Mouse (Mus musculus) cerebellum, adult 2 months (tissue): ENCODE measurements around the gene Lif. TPM values are rescaled to one million over a fixed set of nuclear protein-coding genes. Genes with fewer than 3 reads are reported as not detected.

ENCODE experiments used
- DNase-seq, 2 experiments: peaks; one replicate each; pipeline ENCODE4 v3.0.0; 2021
- H3K27ac ChIP-seq: fragments of 200-500 bp; 2 replicates; pipeline ENCODE4 v1.5.1; 2012; ENCODE audit warnings: low read length, control low read depth, inconsistent platforms; ENCODE audit not compliant: insufficient read depth
- H3K27me3 ChIP-seq: fragments of 200-500 bp; 2 replicates; pipeline ENCODE4 v1.6.1; 2012; ENCODE audit warnings: inconsistent platforms, mild to moderate bottlenecking, low read length, moderate library complexity; ENCODE audit not compliant: control insufficient read depth, insufficient read depth
- H3K4me1 ChIP-seq: fragments of 200-500 bp; 2 replicates; pipeline ENCODE4 v1.6.1; 2011; ENCODE audit warnings: low read length; ENCODE audit not compliant: control insufficient read depth, insufficient read depth
- H3K4me3 ChIP-seq: fragments of 200-500 bp; replicated peaks from 2 replicates; pipeline ENCODE3; 2011; ENCODE audit warnings: mild to moderate bottlenecking, low read depth, low read length, control low read depth; ENCODE audit not compliant: insufficient read depth
- CTCF ChIP-seq: fragments of 200-500 bp; IDR thresholded peaks from 2 replicates; pipeline ENCODE4 v1.5.1; 2011; ENCODE audit warnings: low read depth, mild to moderate bottlenecking, control low read depth, low read length, moderate library complexity, borderline replicate concordance; ENCODE audit not compliant: insufficient read depth
- POLR2A ChIP-seq: fragments of 200-500 bp; IDR thresholded peaks from 2 replicates; pipeline ENCODE4 v1.6.1; 2011; ENCODE audit warnings: low read length, control low read depth, borderline replicate concordance; ENCODE audit not compliant: insufficient read depth
- WGBS: fragments of 180-500 bp; shearing (Covaris S2); methylation state at CpG from one replicate; pipeline ENCODE4 v1.1.7; 2018; 5-methylcytosine and 5-hydroxymethylcytosine counted together
- polyA plus RNA-seq: library from polyadenylated mRNA; depleted of rRNA; stranded (reverse); fragments of >200 nt; gene quantifications from 2 replicates; pipeline ENCODE4 v1.2.3, GENCODE M21; 2012

The Lif gene
- polyA plus RNA-seq, 1 experiment = 0.15 TPM

GRCm38 (mm10) chr11:4222046-4222950 is 35.1 kb upstream of the Lif start:
- TF ChIP-seq POLR2A (no peak), CTCF (no peak)

DNA sequence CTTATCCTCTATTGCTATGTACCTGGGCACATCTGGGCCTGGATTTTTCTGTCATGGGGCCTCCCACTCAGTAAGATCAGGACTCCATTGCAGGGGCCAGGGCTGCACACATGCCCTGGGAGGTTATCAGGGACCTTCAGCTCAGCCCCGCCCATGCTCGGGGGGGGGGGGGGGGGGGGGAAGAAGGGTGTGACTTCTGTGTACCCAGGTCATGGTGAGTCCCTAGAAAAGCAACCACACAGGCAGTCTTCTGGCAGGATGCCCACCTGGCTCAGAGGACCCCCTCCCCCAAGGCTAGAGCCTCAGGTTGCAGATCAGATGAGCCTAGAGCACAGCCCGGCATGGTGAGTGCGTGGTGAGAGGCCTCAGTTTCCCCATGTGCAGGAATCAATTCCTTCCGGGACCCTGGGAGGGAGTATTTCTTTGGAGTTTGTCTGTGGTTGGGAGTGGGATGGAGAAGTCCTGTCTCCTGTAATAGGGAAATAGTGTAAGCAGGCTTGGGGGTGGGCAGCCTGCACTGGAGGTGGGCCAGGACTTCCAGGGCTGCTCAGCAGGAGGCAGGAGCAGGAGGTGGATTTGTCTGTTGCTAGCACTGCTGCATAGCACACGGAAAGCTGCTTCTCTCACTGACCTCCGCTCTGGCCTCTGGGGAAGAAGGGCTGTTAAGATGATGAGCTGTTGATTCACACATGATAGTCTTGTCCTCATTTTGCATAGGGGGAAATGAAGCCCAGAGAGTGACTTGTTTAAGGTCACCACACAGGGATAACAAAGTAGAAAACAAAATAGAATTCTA is 33.8 kb upstream of the Lif start:
- no peak overlapping the region for H3K4me3 ChIP-seq
- 51% methylated on average over 7 of the region's 7 CpGs for whole genome bisulfite sequencing
- no peak overlapping the region for H3K27ac ChIP-seq
- DNase-seq = no peak
- peaks cover 3% of the 10 kb centered on the region for H3K4me1 ChIP-seq
- no peak for TF ChIP-seq POLR2A
- TF ChIP-seq CTCF = no peak
- H3K27me3 ChIP-seq = no peaks in the 10 kb centered on the region

More at GRCm38 (mm10) chr11:4222046-4222950, 35.1 kb upstream of the Lif start:
- Histone ChIP-seq H3K4me1 (no peaks in the 10 kb centered on the region), H3K27ac (no peak overlapping the region), H3K4me3 (no peak overlapping the region), H3K27me3 (no peaks in the 10 kb centered on the region)
- DNase-seq = no peak
- WGBS = 89% methylated on average over 17 of the region's 17 CpGs

GRCm38 (mm10) chr11:4224223-4224622 is 33.1 kb upstream of the Lif start:
- TF ChIP-seq POLR2A (no peak), CTCF (no peak)
- H3K27me3 ChIP-seq = no peaks in the 10 kb centered on the region
- no peak for DNase-seq
- H3K27ac ChIP-seq = no peak overlapping the region
- no peak overlapping the region for H3K4me3 ChIP-seq
- 96% methylated on average over 2 of the region's 2 CpGs for WGBS
- peaks cover 6% of the 10 kb centered on the region for H3K4me1 ChIP-seq

DNA sequence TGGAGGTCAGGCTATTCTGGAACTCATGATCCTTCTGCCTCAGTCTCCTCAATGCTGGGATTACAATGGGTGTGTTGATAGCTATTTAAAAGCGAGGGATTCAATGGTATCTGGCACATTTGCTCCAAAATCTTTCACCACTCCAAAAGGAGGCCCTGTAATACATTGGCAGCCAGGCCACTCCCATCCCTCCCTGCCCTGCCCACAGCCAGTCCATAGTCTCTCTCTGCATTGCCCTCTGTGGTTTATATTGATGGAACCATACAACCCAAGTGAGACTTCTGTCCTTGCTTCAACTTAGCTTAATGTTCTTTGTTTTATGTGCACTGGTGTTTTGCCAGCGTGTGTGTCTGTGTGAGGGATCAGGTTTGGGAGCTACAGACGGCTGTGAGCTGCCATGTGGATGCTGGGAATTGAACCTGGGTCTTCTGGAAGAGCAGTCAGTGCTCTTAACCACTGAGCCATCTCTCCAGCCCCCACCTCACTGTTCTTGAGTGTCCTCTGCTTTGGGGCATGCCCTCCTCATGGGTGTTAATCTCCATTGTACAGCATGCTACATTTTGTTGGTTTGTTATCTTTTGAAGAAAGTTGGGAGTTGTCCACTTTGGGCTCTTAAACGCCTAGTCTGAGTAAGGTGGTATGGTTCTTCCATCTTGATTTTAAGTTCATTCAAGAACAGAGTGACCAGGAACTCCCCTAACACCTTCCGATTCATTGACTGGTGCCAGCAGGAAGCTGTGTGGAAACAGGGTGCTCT is 30.6 kb upstream of the Lif start:
- 95% methylated on average over 5 of the region's 5 CpGs for WGBS
- H3K4me3 ChIP-seq = no peak overlapping the region
- TF ChIP-seq CTCF (no peak), POLR2A (no peak)

GRCm38 (mm10) chr11:4228463-4228862 is 28.9 kb upstream of the Lif start:
- TF ChIP-seq CTCF (no peak), POLR2A (no peak)
- Histone ChIP-seq H3K27ac (no peak overlapping the region), H3K4me3 (no peak overlapping the region), H3K4me1 (peaks cover 9% of the 10 kb centered on the region), H3K27me3 (no peaks in the 10 kb centered on the region)
- peak; percentile 84 to 91 for DNase-seq
- 2% methylated on average over 8 of the region's 8 CpGs for WGBS

More for the DNA sequence above, 30.6 kb upstream of the Lif start:
- DNase-seq = no peak
- Histone ChIP-seq H3K4me1 (peaks cover 9% of the 10 kb centered on the region), H3K27me3 (no peaks in the 10 kb centered on the region), H3K27ac (no peak overlapping the region)

GRCm38 (mm10) chr11:4229841-4230240 is 27.5 kb upstream of the Lif start:
- H3K27me3 ChIP-seq = no peaks in the 10 kb centered on the region
- TF ChIP-seq CTCF = no peak
- TF ChIP-seq POLR2A = no peak

GRCm38 (mm10) chr11:4231435-4231834 is 25.9 kb upstream of the Lif start:
- Histone ChIP-seq H3K27me3 (no peaks in the 10 kb centered on the region), H3K4me3 (no peak overlapping the region), H3K27ac (no peak overlapping the region), H3K4me1 (peaks cover 9% of the 10 kb centered on the region)
- TF ChIP-seq CTCF (no peak), POLR2A (no peak)
- WGBS = 99% methylated on average over 2 of the region's 2 CpGs
- no peak for DNase-seq

More at GRCm38 (mm10) chr11:4229841-4230240, 27.5 kb upstream of the Lif start:
- Histone ChIP-seq H3K4me3 (no peak overlapping the region), H3K4me1 (peaks cover 9% of the 10 kb centered on the region), H3K27ac (no peak overlapping the region)
- no peak for DNase-seq
- 90% methylated on average over 4 of the region's 4 CpGs for WGBS
